Mouse (Mus musculus): ENCODE results near the gene Mrc2.

DNA sequence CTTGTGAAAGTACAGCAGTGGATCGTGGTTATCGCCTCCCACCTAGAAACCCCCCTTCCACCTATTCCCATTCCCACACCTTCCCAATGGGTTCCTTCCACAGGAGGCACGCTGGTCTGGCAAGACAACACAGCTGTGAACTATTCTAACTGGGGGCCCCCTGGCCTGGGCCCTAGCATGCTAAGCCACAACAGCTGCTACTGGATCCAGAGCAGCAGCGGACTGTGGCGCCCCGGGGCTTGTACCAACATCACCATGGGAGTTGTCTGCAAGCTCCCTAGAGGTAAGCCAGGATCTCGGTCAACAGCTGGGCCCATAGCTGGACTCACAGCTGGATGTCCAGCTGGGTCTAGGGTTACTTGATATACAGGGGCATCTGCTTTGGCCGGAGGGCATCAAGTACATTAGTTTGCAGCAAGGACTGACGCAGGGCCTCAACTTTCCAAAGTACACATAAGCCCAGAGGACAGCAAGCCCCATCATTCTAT is 56.1 kb downstream of the Mrc2 start:
- TF ChIP-seq CHD2 (IDR thresholded peaks at IDR 0.05; ENCODE audit: low read depth, low read length) (no peak), MAFK (IDR thresholded peaks at IDR 0.05; ENCODE audit: insufficient read depth, low read depth, low read length) (no peak), HCFC1 (IDR thresholded peaks at IDR 0.05; ENCODE audit: borderline replicate concordance, insufficient read depth, low read length) (no peak), ZC3H11A (IDR thresholded peaks at IDR 0.05; ENCODE audit: borderline replicate concordance, low read depth, low read length) (no peak)

Data from ES-E14 (cell line).